ENCODE assay signal across 9 mouse cellular contexts in the genomic region with DNA sequence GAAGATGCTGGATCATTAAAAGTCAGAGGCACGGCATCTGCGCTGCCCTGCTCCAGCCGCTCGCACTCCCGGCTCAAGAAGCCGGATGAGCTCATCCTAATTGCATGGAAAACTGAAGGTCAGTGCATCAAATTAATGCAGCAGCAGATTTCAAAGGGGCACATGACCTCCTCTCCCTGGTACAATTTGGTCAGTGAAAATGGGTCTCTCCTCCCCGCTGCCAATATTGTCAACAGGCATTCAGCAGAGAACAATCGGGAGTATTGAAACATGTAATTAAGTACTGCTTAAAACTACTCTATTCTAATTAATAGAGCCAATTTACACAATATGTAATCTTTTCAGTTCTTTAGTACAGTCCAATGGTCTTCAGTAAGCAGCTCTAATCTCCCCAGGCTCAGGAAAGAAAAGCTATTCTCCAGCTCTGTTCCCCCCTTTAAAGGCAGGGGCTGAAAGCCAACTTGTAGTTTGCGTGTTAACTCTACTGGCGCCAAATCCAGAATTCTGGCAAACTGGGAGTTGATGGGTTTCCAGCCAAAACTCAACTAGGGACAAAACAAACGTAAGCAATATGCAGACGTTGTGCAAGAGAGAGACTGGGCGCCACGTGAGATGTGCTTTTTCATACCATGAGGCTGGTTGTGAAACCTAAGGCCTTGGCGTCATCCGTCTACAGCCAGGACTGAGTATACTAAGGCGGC.
A peak's percentile ranks its signal among the peaks of the same experiment; 100 is the strongest.
DNase-seq lines count a peak whose midpoint lies in the region; ATAC-seq and TF ChIP-seq lines count a peak whose summit lies in the region.
"Had no signal": no experiment of that assay in that cellular context is flagged by ENCODE, and none has a peak within 500 bp of the region (broad histone marks: within the 10 kb centered on the region; RNA-seq: fewer than 3 reads in every experiment).

No protein-coding gene starts in this region.

- H3K4me2 ChIP-seq in hindbrain, embryonic 15.5 days, result peak overlapping the region; percentile 12
- peak overlapping the region; percentile 29 for H3K4me2 ChIP-seq in midbrain, embryonic 13.5 days (replicated peaks)
- H3K4me2 ChIP-seq: limb, embryonic 13.5 days had no signal

- no peaks in the 10 kb centered on the region for H3K27me3 ChIP-seq in heart, embryonic 10.5 days (ENCODE audit: insufficient read depth, poor library complexity, severe bottlenecking)
- no peaks in the 10 kb centered on the region for H3K27me3 ChIP-seq in hindbrain, embryonic 15.5 days
- H3K27me3 ChIP-seq in midbrain, embryonic 13.5 days, result peaks cover 72% of the 10 kb centered on the region
- no peaks in the 10 kb centered on the region for H3K27me3 ChIP-seq in thymus, adult 2 months (ENCODE audit: control insufficient read depth, insufficient read depth, low read length)
- H3K27me3 ChIP-seq: limb, embryonic 13.5 days had no signal

- no peak overlapping the region for H3K4me3 ChIP-seq in heart, embryonic 10.5 days
- H3K4me3 ChIP-seq in hindbrain, embryonic 15.5 days, result no peak overlapping the region
- H3K4me3 ChIP-seq in midbrain, embryonic 13.5 days (replicated peaks), result no peak overlapping the region
- no peak overlapping the region for H3K4me3 ChIP-seq in thymus, adult 2 months (ENCODE audit: control insufficient read depth, insufficient read depth, low read length)
- H3K4me3 ChIP-seq: limb, embryonic 13.5 days had no signal

- TF ChIP-seq POLR2A in thymus, adult 2 months (IDR thresholded peaks at IDR 0.05; ENCODE audit: control insufficient read depth, extremely low read depth, insufficient read depth, low read length, poor library complexity), result no peak

- peaks cover 34% of the 10 kb centered on the region for H3K36me3 ChIP-seq in heart, embryonic 10.5 days
- H3K36me3 ChIP-seq in hindbrain, embryonic 15.5 days, result no peaks in the 10 kb centered on the region
- no peaks in the 10 kb centered on the region for H3K36me3 ChIP-seq in midbrain, embryonic 13.5 days
- H3K36me3 ChIP-seq in thymus, adult 2 months (ENCODE audit: control insufficient read depth, insufficient read depth, low read length), result peaks cover 3% of the 10 kb centered on the region; the same call in 1 of the 2 replicates

- no peak overlapping the region for H3K27ac ChIP-seq in heart, embryonic 10.5 days
- H3K27ac ChIP-seq in hindbrain, embryonic 15.5 days (replicated peaks), result peak overlapping the region; percentile 54
- peak overlapping the region; percentile 53; the same call in 1 of the 2 replicates for H3K27ac ChIP-seq in midbrain, embryonic 13.5 days
- no peak overlapping the region for H3K27ac ChIP-seq in thymus, adult 2 months (ENCODE audit: control insufficient read depth, insufficient read depth, low read length)
- H3K27ac ChIP-seq: limb, embryonic 13.5 days had no signal

- TF ChIP-seq CTCF in thymus, adult 2 months (IDR thresholded peaks at IDR 0.05; ENCODE audit: borderline replicate concordance, control insufficient read depth, extremely low read depth, insufficient read depth, low read length, poor library complexity), result no peak

- no peaks in the 10 kb centered on the region for H3K9me3 ChIP-seq in heart, embryonic 10.5 days
- H3K9me3 ChIP-seq in hindbrain, embryonic 15.5 days, result no peaks in the 10 kb centered on the region
- H3K9me3 ChIP-seq in midbrain, embryonic 13.5 days, result no peaks in the 10 kb centered on the region
- H3K9me3 ChIP-seq: limb, embryonic 13.5 days had no signal

- H3K4me1 ChIP-seq in heart, embryonic 10.5 days, result peaks cover 25% of the 10 kb centered on the region
- peaks cover 44% of the 10 kb centered on the region for H3K4me1 ChIP-seq in hindbrain, embryonic 15.5 days (replicated peaks)
- peaks cover 51% of the 10 kb centered on the region for H3K4me1 ChIP-seq in midbrain, embryonic 13.5 days (replicated peaks)
- H3K4me1 ChIP-seq in thymus, adult 2 months (replicated peaks; ENCODE audit: control insufficient read depth, insufficient read depth, low read length), result no peaks in the 10 kb centered on the region

- peak; percentile 97 for DNase-seq in heart, adult 11 months
- DNase-seq in heart, embryonic 10.5 days (ENCODE audit: low spot score), result no peak
- DNase-seq in fat pad, adult 2 months (ENCODE audit: extremely low read depth, low read depth, low spot score), result peak; percentile 43
- no peak for DNase-seq in spleen, postnatal 4 days (ENCODE audit: low spot score in 2 of 2)
- no peak for DNase-seq in left cerebral cortex, adult 8-10 months (ENCODE audit: low spot score in 2 of 2)
- DNase-seq in thymus, adult 2 months, result no peak

- ATAC-seq in hindbrain, embryonic 15.5 days (ENCODE audit: low FRiP score, low read depth), result peak; percentile 63; the same call in 1 of the 2 replicates
- peak; percentile 84 for ATAC-seq in midbrain, embryonic 13.5 days

- WGBS in heart, embryonic 10.5 days, result 90% methylated on average over 17 of the region's 17 CpGs
- 38% methylated on average over 17 of the region's 17 CpGs for WGBS in hindbrain, embryonic 15.5 days
- WGBS in midbrain, embryonic 13.5 days, result 25% methylated on average over 17 of the region's 17 CpGs
- 95% methylated on average over 17 of the region's 17 CpGs for WGBS in thymus, adult 2 months

- no peak overlapping the region for H3K9ac ChIP-seq in hindbrain, embryonic 15.5 days
- H3K9ac ChIP-seq in midbrain, embryonic 13.5 days (replicated peaks), result no peak overlapping the region
- H3K9ac ChIP-seq: limb, embryonic 13.5 days had no signal

Comparison
In these comparisons a context has a peak if more than half of its experiments do, and no peak if none do; other contexts are left out.
1. DNase-seq: peak in heart, adult 11 months (single experiment) and fat pad, adult 2 months (single experiment); none in heart, embryonic 10.5 days (single experiment), spleen, postnatal 4 days (0 of 2), left cerebral cortex, adult 8-10 months (0 of 2) and thymus, adult 2 months (single experiment).
2. H3K27ac ChIP-seq: peak in hindbrain, embryonic 15.5 days (single experiment) and midbrain, embryonic 13.5 days (single experiment); none in heart, embryonic 10.5 days (single experiment) and thymus, adult 2 months (single experiment).